Mouse (Mus musculus) lung, postnatal 0 days (tissue): ENCODE results near the gene Ogn.

ENCODE experiments used
- CTCF ChIP-seq: IDR thresholded peaks from 2 replicates; pipeline ENCODE4 v1.5.1; 2016; ENCODE audit warnings: antibody characterized with exemption, mild to moderate bottlenecking
- EP300 ChIP-seq: IDR thresholded peaks from 2 replicates; pipeline ENCODE4 v1.6.1; 2016; ENCODE audit warnings: antibody characterized with exemption, mild to moderate bottlenecking, control low read depth

- TF ChIP-seq CTCF (no peak), EP300 (peak; percentile 25; the same call in 1 of the 2 replicates)
These were observed 15.4 kb downstream of the Ogn start for GRCm38 (mm10) chr13:49623216-49623615.
